ENCODE assay signal across 20 mouse cellular contexts in the genomic region with DNA sequence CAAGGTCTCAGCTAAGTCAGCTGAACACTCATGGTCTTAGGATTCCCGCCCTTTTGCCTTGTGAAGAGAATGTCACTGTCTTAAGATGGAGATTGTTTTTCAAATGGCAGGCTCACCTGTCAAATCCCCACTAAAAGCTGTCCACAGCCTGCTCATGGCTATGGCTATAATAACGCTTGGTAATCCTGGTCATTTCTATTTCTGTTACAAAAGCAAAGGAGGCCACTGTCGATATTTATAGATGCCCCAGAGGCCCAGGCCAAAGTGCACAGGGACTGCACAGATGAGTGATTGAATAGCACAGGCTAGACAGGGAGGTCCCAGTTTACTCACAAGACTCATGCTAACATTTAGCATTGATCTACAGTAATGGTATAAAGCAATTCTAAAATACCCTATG. TPM values are rescaled to one million over a fixed set of nuclear protein-coding genes. Genes with fewer than 3 reads are reported as not detected.
DNase-seq lines count a peak whose midpoint lies in the region; ATAC-seq and TF ChIP-seq lines count a peak whose summit lies in the region.
"Had no signal": no experiment of that assay in that cellular context is flagged by ENCODE, and none has a peak within 500 bp of the region (broad histone marks: within the 10 kb centered on the region; RNA-seq: fewer than 3 reads in every experiment).

No protein-coding gene starts in this region.

- no peak for ATAC-seq in hindbrain, embryonic 14.5 days (ENCODE audit: low FRiP score)

- no peaks in the 10 kb centered on the region for H3K36me3 ChIP-seq in hindbrain, embryonic 14.5 days (replicated peaks; ENCODE audit: control insufficient read depth, insufficient read depth)
- H3K36me3 ChIP-seq: hindbrain, embryonic 15.5 days; liver, embryonic 15.5 days had no signal

- 74% methylated on average over 3 of the region's 3 CpGs for WGBS in hindbrain, embryonic 14.5 days

- peak overlapping the region; percentile 88 for H3K27ac ChIP-seq in gastrocnemius, adult 2 months
- peak overlapping the region; percentile 71 for H3K27ac ChIP-seq in layer of hippocampus, adult 2 months
- peak overlapping the region; percentile 36; the same call in 1 of the 2 replicates for H3K27ac ChIP-seq in hindbrain, embryonic 14.5 days
- H3K27ac ChIP-seq: heart, adult 2 months; liver, embryonic 15.5 days had no signal

- no peaks in the 10 kb centered on the region for H3K27me3 ChIP-seq in hindbrain, embryonic 14.5 days (ENCODE audit: control insufficient read depth, insufficient read depth, low read length)
- H3K27me3 ChIP-seq: hindbrain, embryonic 15.5 days; liver, embryonic 15.5 days had no signal

- no peak overlapping the region for H3K4me2 ChIP-seq in hindbrain, embryonic 14.5 days (replicated peaks)
- H3K4me2 ChIP-seq: liver, embryonic 15.5 days had no signal

- DNase-seq in gastrocnemius, adult 2 months, result peak; percentile 41
- no peak for DNase-seq in gastrocnemius, postnatal 10 days
- no peak for DNase-seq in layer of hippocampus, adult 2 months (ENCODE audit: low spot score in 2 of 2)
- no peak for DNase-seq in layer of hippocampus, postnatal 10 days (ENCODE audit: low spot score in 2 of 2)
- no peak for DNase-seq in hindbrain, embryonic 14.5 days (ENCODE audit: low spot score)
- peak; percentile 27 for DNase-seq in skeletal muscle tissue, adult 2 months (ENCODE audit: low read depth, low spot score)
- no peak for DNase-seq in adrenal gland, postnatal 10 days
- DNase-seq in kidney, postnatal 36 days, result no peak
- DNase-seq: adrenal gland, postnatal 14 days; cerebellum, adult 18-20 months; heart, adult 2 months; kidney, adult 2 months; kidney, postnatal 25 days; lung, postnatal 10 days; right cerebral cortex, adult 18-20 months; thymus, adult 18-20 months had no signal

- no peaks in the 10 kb centered on the region for H3K9me3 ChIP-seq in hindbrain, embryonic 14.5 days (ENCODE audit: control insufficient read depth, low read length)
- H3K9me3 ChIP-seq: hindbrain, embryonic 15.5 days; liver, embryonic 15.5 days had no signal

- TF ChIP-seq CTCF in gastrocnemius, adult 2 months (IDR thresholded peaks at IDR 0.05), result no peak
- TF ChIP-seq CTCF in layer of hippocampus, adult 2 months (conservative IDR thresholded peaks at IDR 0.05), result no peak

- H3K4me1 ChIP-seq in hindbrain, embryonic 14.5 days (replicated peaks; ENCODE audit: control insufficient read depth, insufficient read depth, low read length), result peaks cover 14% of the 10 kb centered on the region
- H3K4me1 ChIP-seq: liver, embryonic 15.5 days had no signal

- no peak overlapping the region for H3K4me3 ChIP-seq in gastrocnemius, adult 2 months
- H3K4me3 ChIP-seq in layer of hippocampus, adult 2 months, result no peak overlapping the region
- no peak overlapping the region for H3K4me3 ChIP-seq in hindbrain, embryonic 14.5 days (replicated peaks; ENCODE audit: low read length)
- H3K4me3 ChIP-seq: erythroblast, embryonic 14.5 days; heart, adult 2 months; hindbrain, embryonic 15.5 days; liver, embryonic 15.5 days had no signal

- intact Hi-C loops in gastrocnemius, adult 2 months (cut with DNase I), result no loop called here

- H3K9ac ChIP-seq in hindbrain, embryonic 14.5 days, result no peak overlapping the region
- H3K9ac ChIP-seq: hindbrain, embryonic 15.5 days; liver, embryonic 15.5 days had no signal

RNA-seq across cellular contexts. Expression of gene 1110051M20Rik, which starts 15.4 kb away (rescaled TPM):
- 10 to 100 TPM; 13.4 to 20.0 TPM for total RNA-seq in gastrocnemius, adult 2 months (2021)
- 10 to 100 TPM; 12.0 to 12.2 TPM for total RNA-seq in gastrocnemius, postnatal 10 days (2021)
- 100 to 1,000 TPM; 110 to 122 TPM for total RNA-seq in layer of hippocampus, adult 2 months (2021)
- 10 to 100 TPM; 92.9 to 96.2 TPM for total RNA-seq in layer of hippocampus, postnatal 10 days (2021)
- polyA plus RNA-seq in hindbrain, embryonic 14.5 days (2014; fragmentation: Nextera tagmentation; extraction: Ambion mirVana), result 143 and 155 TPM in 2 replicates
- 10 to 100 TPM; 15.2 to 17.6 TPM for total RNA-seq in adrenal gland, postnatal 10 days (2021)

RNA-seq across cellular contexts. Expression of gene Lrp4, which starts 28.2 kb away (rescaled TPM):
- total RNA-seq in gastrocnemius, adult 2 months (2021), result 10 to 100 TPM in 1 of 2 experiments, 1 to 10 TPM in 1; 7.8 to 10.2 TPM
- total RNA-seq in gastrocnemius, postnatal 10 days (2021), result 10 to 100 TPM; 20.9 to 25.7 TPM
- total RNA-seq in layer of hippocampus, adult 2 months (2021), result 10 to 100 TPM; 30.1 to 30.6 TPM
- 10 to 100 TPM; 36.2 to 40.1 TPM for total RNA-seq in layer of hippocampus, postnatal 10 days (2021)
- 4.1 and 4.5 TPM in 2 replicates for polyA plus RNA-seq in hindbrain, embryonic 14.5 days (2014; fragmentation: Nextera tagmentation; extraction: Ambion mirVana)
- 1 to 10 TPM; 7.0 to 8.3 TPM for total RNA-seq in adrenal gland, postnatal 10 days (2021)
- total RNA-seq: megakaryocyte-erythroid progenitor cell, adult 5-6 weeks had no signal
- polyA plus RNA-seq: erythroblast, embryonic 14.5 days had no signal

Comparison
In these comparisons a context has a peak if more than half of its experiments do, and no peak if none do; other contexts are left out.
1. DNase-seq: peak in gastrocnemius, adult 2 months (single experiment) and skeletal muscle tissue, adult 2 months (single experiment); none in gastrocnemius, postnatal 10 days (single experiment), layer of hippocampus, adult 2 months (0 of 2), layer of hippocampus, postnatal 10 days (0 of 2), hindbrain, embryonic 14.5 days (single experiment), adrenal gland, postnatal 10 days (single experiment) and kidney, postnatal 36 days (0 of 2).
2. H3K27ac ChIP-seq: peak in every context shown above with its lines; median percentile 88 in gastrocnemius, adult 2 months; 71 in layer of hippocampus, adult 2 months; 36 in hindbrain, embryonic 14.5 days.
3. RNA of gene 1110051M20Rik, which starts 15.4 kb away (total RNA-seq): 110 to 122 TPM in layer of hippocampus, adult 2 months and 92.9 to 96.2 TPM in layer of hippocampus, postnatal 10 days; 13.4 to 20.0 TPM in gastrocnemius, adult 2 months, 15.2 to 17.6 TPM in adrenal gland, postnatal 10 days and 12.0 to 12.2 TPM in gastrocnemius, postnatal 10 days; every median in the first group is over 4 times any median in the second.